Mouse (Mus musculus) liver, embryonic 14.5 days (tissue): ENCODE results near the gene Gm20683.

Source experiments
- CTCF ChIP-seq: IDR thresholded peaks from 2 replicates; pipeline ENCODE4 v1.5.1; 2016; ENCODE audit warnings: antibody characterized with exemption, low read depth, control low read depth
- EP300 ChIP-seq: IDR thresholded peaks from 2 replicates; pipeline ENCODE4 v1.6.1; 2016; ENCODE audit warnings: antibody characterized with exemption, low read depth

GRCm38 (mm10) chr17:25874721-25875170 is 33.2 kb upstream of the Gm20683 start, which contains the start of gene Mettl26:
- 0 out of 2 replicates have a peak, but pooled peaks have one; percentile 39 for TF ChIP-seq CTCF
- no peak for TF ChIP-seq EP300
